Mouse (Mus musculus) kidney, adult 8-10 months (tissue): Measurements from ENCODE around the gene Lrrc36.

Source experiments
- DNase-seq, 2 experiments: peaks; one replicate each; pipeline ENCODE4 v3.0.0; 2022

Gene Lrrc36

DNA sequence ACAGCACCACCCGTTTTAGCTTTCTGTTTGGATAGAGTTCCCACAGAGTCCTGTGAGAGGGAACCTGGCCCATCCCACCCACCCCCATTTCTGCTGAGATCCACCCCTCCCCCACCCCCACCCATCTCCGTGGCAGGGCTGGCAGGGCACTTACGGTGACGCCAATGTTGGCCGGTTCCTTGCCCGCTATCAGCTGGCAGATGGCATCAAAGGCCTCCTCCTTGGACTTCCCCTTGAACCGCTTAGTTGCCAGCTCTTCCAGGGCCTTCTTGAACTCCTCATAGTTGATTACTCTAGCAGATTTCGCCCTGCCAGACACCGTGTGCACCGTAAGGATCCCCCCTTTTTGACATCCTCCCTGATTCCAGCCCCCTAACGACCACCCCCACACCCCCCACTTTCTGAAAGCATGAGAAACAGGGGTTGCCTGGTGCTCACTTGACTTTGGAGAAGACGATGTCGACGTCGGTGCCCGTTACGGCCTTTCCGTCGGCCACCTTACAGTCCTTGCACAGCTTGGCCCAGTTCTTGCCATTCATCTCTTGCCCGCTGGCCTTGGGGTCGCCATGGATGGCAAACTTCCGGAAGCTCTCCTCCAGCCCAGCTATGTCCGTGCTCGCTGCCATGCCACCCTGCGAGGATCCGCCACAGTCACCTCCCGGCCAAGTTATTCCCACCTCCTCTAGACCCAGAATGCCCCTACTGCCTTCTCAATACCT lies 54.8 kb downstream of the Lrrc36 start:
- no peak for DNase-seq

GRCm38 (mm10) chr8:105469041-105469695 lies 55.8 kb downstream of the Lrrc36 start:
- no peak for DNase-seq

GRCm38 (mm10) chr8:105469816-105470215 lies 56.4 kb downstream of the Lrrc36 start:
- DNase-seq: no peak

- DNase-seq: no peak
Observed at GRCm38 (mm10) chr8:105470262-105470661, 56.9 kb downstream of the Lrrc36 start.

DNA sequence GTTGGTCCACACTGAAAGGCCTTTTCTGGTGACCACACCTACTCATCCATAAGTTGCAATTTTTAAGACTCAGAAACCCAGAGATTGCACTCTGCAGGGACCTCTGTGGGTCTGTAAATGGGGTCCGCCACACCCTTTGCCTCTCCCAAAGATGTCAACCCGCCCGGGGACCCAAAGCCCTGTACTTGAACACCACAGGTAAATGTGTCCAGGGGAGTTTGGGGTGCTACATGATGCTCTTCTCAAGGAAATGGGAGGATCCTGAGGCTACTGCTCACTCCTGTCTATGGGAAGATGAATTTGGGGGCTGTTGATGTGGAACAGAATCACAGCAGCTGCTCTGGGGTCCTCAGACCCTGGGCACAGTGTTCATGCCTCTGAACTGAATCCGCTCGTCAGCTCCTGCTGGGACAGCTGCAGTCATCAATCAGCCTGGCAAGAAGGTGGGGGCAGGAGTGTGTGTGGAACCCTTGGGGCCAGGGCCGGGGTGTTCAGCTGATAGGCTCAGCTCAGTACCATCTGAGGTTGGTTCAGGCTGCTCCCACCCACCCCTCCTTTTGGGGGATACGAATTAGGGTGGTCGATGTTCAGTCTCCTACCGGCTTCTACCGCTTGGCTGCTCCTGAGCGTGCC lies 57.4 kb downstream of the Lrrc36 start:
- DNase-seq: no peak

- DNase-seq: peak; percentile 94
Observed at GRCm38 (mm10) chr8:105471314-105472015, 58.1 kb downstream of the Lrrc36 start, which contains the start of gene Tppp3. Tppp3 (minus strand) TSS chr8:105471526.

DNA sequence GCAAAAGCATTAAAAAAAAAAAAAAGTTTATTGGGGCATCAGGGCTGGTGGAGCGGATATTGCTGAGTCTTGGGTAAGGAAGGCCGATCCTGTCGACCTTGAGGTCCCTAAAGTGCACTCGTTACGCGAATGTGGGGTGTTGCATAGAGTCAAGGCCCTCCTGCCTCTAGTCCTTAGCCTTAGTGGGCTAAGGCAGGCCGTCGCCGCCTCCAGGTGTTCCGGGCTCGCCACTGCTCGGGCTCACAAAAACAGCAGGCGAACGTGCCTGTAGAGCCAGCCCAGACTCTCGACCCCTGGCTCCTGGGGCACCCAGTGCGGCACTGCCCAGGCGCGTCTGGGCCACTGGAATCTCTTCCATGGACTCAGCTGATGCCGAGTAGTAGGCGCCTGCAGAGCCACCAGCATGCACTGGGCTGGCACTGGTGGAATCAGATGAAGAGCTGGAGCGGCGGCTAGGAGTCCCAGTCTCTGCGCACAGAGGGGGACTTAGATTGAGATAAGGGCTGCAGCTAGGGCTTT lies 59.1 kb downstream of the Lrrc36 start:
- no peak for DNase-seq

DNA sequence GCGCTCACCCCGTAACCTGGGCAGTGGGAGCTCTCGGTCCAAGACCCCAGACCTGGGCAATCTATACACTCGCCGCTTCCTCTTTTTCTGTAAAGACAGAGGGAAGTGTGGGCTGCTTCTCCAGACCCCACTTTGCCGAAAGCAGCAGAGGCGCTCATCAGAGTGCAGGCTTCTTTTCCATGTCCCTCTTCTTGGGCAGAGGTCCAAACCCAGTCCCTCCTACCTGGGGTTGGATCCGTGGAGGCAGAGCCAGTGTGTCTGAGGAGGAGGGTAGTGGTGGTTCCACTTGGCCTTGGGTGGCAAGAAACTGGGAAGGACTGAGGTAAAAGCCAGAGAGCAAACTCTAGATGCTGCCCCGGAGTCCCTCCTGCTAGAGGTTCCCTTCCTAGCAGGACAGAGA lies 59.6 kb downstream of the Lrrc36 start:
- no peak for DNase-seq

- DNase-seq: no peak
Observed at GRCm38 (mm10) chr8:105473816-105474606, 60.6 kb downstream of the Lrrc36 start.

- no peak for DNase-seq
Observed at GRCm38 (mm10) chr8:105474680-105475079, 61.3 kb downstream of the Lrrc36 start.

- no peak for DNase-seq
Observed at GRCm38 (mm10) chr8:105475254-105475653, 61.9 kb downstream of the Lrrc36 start.

DNA sequence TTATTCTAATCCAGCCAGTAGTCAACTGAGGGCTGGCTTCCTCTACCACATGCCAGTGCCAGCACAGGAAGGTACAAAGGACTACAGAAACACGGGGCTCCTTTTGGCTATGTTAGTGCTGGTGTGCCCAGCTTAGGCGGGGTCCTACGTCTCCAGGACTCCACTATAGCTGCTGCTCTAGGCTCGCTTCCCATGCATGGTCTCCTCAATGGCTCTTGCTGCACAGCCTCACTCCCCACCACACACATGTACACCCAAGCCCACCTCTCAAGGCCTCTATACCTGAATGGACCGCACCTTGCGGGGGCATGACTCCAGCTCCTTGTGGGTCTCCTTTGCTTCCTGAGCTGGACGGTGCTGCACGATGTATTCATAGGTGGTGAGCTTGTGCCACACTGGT lies 62.4 kb downstream of the Lrrc36 start:
- no peak for DNase-seq

DNA sequence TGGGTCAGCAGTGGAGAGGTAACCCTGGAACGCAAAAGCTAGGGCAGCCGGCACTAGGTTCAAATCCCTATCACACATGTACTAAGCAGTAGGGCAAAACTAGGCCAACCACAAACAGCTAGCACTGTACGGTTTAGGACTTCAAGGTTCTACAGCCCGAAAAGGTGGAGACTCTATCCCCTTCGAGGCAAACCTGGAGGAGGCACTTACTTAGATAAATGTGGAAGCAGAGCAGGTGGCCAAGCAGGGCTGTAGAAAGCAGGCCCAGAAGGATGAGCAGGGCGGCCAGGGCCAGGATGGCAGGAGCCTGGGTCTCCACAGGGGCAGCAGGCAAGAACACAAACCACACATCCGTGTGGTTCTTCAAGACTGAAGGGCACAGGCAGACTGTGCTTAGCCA lies 62.8 kb downstream of the Lrrc36 start:
- no peak for DNase-seq

DNA sequence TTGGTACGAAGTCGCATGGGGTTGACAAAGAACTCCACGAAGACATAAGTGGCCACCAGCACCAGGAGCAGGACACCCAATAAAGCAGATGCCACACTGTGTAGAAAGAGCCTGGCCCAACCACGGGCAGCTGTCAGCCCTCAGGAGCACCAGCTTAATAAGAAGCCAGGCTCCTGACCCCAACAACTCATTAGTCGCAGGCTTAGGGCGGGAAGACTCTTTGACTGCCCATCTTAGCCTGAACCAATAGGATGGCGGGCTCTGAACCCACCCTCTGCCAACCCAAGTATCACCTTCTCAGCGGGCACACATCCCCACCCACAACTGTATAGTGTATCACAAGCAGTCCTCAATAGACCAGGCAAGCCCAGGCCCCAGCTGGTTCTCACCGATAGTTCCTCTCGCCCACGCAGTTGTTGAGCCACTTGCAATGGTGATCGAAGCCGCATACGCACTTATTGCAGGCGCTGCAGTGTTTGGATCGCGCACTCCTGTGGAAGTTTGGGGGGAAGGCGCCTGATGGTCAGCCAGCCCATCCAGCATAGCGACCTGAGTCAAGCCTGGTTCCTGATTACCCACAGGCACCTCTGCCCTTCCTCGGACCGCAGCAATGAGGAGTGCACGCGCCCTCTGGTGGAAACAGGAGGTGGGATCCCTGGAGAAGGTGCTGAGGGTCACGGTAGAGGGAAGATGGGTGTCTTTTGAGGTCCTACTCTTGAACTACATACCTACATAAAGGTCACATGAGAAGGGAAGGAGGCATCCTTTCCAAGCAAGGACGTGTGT lies 63.5 kb downstream of the Lrrc36 start:
- DNase-seq: peak; percentile 53 to 59

DNA sequence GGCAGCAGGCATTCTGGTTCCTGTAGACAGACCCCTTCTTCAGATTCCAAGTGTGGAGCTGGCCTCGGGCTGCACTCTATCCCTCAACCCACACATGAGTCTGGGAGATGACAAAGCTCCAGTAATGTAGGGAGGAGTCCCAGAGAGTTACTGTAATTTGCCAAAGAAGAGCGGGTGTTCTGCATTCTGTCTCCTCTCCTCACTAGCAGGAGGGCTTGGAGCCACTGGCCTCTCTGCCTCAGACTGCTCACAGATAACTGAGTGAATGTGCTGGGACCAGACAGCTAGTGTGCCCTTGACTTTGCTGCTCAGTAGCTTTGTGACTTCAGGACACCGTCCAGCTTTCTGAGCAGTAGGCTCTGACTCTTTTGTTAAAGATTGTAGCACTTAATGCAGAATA lies 64.4 kb downstream of the Lrrc36 start:
- DNase-seq: no peak

GRCm38 (mm10) chr8:105481013-105481412 lies 67.6 kb downstream of the Lrrc36 start:
- no peak for DNase-seq

- no peak for DNase-seq
Observed at GRCm38 (mm10) chr8:105481453-105481852, 68.1 kb downstream of the Lrrc36 start.

- DNase-seq: no peak
Observed at GRCm38 (mm10) chr8:105482123-105482522, 68.8 kb downstream of the Lrrc36 start.

DNA sequence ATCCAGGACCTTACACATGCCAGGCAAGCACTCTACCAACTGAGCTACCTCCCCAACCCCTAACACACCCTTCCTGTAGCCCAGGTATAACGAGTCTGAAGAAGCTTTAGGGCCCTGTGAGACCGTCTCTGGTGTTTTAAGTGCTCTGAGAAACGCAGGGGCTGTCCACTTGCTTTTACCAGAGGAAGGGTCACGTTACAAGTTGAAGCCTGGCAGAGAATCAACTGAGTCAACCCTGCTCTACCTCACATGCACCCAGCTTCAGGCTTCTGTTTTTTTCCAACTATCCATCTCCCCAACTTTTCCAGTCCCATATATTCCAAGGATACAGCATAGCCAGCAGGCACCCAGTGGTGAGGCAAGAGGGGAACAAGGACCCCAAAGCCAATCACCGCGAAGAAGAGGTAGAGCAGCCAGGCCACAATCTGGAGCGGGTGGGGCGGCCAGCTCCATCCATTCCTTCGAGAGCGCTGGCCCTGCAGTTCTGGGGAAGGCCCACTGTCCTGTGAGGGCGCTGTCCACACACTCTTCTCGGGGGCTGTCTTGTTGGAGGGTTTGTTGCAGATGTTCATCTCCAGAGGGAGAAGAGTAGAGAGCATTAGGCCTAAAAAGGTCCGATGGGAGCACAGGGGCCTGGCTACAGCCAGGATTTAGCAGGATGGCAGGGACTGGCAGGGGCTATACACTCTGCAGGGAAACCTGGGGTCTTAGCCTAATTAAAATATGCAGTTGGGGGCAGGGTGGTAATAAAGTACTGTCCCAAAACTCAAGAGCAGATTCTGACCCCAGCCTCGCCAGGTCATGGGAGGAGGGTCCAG lies 70.0 kb downstream of the Lrrc36 start:
- DNase-seq: peak in 1 of 2 experiments; percentile 33

GRCm38 (mm10) chr8:105484030-105484368 lies 70.6 kb downstream of the Lrrc36 start:
- DNase-seq: no peak

- DNase-seq: peak; percentile 83 to 92
Observed at GRCm38 (mm10) chr8:105484392-105484791, 71.0 kb downstream of the Lrrc36 start.
